Mouse (Mus musculus) 3T3-L1 (cell line): Measurements from ENCODE around the gene Mall.

ENCODE experiments used
- DNase-seq: peaks from one replicate; pipeline ENCODE4 v3.0.0-alpha.2; 2015; ENCODE audit warnings: low read depth, low spot score

Gene Mall

GRCm38 (mm10) chr2:127729671-127730070 lies at the start of gene Mall:
Gene Mall (minus strand): TSS chr2:127729932.
- DNase-seq: no peak

- DNase-seq: no peak
Observed at GRCm38 (mm10) chr2:127778451-127778850, 48.7 kb upstream of the Mall start.

- no peak for DNase-seq
Observed at GRCm38 (mm10) chr2:127775013-127775412, 45.3 kb upstream of the Mall start.

GRCm38 (mm10) chr2:127774578-127774941 lies 44.8 kb upstream of the Mall start:
- DNase-seq: no peak

- no peak for DNase-seq
Observed at GRCm38 (mm10) chr2:127773938-127774577, 44.3 kb upstream of the Mall start.

GRCm38 (mm10) chr2:127761587-127761986 lies 31.9 kb upstream of the Mall start:
- peak; percentile 7 for DNase-seq

- no peak for DNase-seq
Observed at GRCm38 (mm10) chr2:127760429-127761000, 30.8 kb upstream of the Mall start.

- DNase-seq: no peak
Observed at GRCm38 (mm10) chr2:127760014-127760413, 30.3 kb upstream of the Mall start.

GRCm38 (mm10) chr2:127759157-127759880 lies 29.6 kb upstream of the Mall start:
- DNase-seq: no peak

GRCm38 (mm10) chr2:127757171-127757570 lies 27.4 kb upstream of the Mall start:
- DNase-seq: no peak

GRCm38 (mm10) chr2:127754113-127754512 lies 24.4 kb upstream of the Mall start:
- no peak for DNase-seq

GRCm38 (mm10) chr2:127751849-127752610 lies 22.3 kb upstream of the Mall start:
- no peak for DNase-seq

GRCm38 (mm10) chr2:127749376-127749775 lies 19.6 kb upstream of the Mall start:
- peak; percentile 29 for DNase-seq

GRCm38 (mm10) chr2:127748316-127748715 lies 18.6 kb upstream of the Mall start:
- no peak for DNase-seq

- no peak for DNase-seq
Observed at GRCm38 (mm10) chr2:127742637-127743036, 12.9 kb upstream of the Mall start.

GRCm38 (mm10) chr2:127740756-127741519 lies 11.2 kb upstream of the Mall start:
- DNase-seq: no peak

- no peak for DNase-seq
Observed at GRCm38 (mm10) chr2:127737885-127738284, 8.2 kb upstream of the Mall start.

- no peak for DNase-seq
Observed at GRCm38 (mm10) chr2:127736631-127737209, 7.0 kb upstream of the Mall start.

GRCm38 (mm10) chr2:127735512-127736145 lies 5.9 kb upstream of the Mall start:
- no peak for DNase-seq

GRCm38 (mm10) chr2:127734889-127735288 lies 5.2 kb upstream of the Mall start:
- no peak for DNase-seq
